ENCODE assay signal across 17 mouse cellular contexts in the genomic region with DNA sequence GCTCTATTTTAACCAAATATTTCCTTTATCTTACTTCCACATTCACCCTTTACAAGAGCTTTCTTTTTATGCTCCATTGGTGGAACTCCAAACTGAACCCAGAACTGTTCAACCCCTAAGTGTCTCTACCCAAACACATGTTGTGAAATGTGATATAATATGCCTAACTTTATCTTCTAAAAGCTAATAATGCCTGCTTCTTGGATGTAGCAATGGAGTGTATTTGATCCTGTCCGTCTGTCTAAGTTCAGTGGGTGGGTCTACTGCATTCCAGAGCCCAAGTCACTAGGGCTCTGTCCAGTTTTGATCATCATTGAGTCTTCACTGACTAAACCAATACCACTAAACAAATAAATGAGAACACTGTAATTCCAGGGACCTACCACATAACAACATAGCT.
"Had no signal": no experiment of that assay in that cellular context is flagged by ENCODE, and none has a peak within 500 bp of the region (broad histone marks: within the 10 kb centered on the region; RNA-seq: fewer than 3 reads in every experiment).

No protein-coding gene starts in this region.

- H3K4me1 ChIP-seq: liver, embryonic 13.5 days; liver, embryonic 15.5 days; megakaryocyte, embryonic 14.5 days; midbrain, embryonic 12.5 days; midbrain, embryonic 15.5 days; neural tube, embryonic 12.5 days; stomach, embryonic 15.5 days had no signal

- DNase-seq: liver; liver, embryonic 13.5 days; liver, postnatal 0 days; lung, postnatal 36 days; right cerebral cortex, postnatal 14 days; thymus, adult 2 months; thymus, postnatal 25 days; thymus, postnatal 4 days had no signal

- ATAC-seq: liver, postnatal 0 days; midbrain, embryonic 15.5 days had no signal

- H3K9me3 ChIP-seq: liver, embryonic 13.5 days; liver, embryonic 15.5 days; megakaryocyte, embryonic 14.5 days; midbrain, embryonic 12.5 days; midbrain, embryonic 15.5 days; neural tube, embryonic 12.5 days; stomach, embryonic 15.5 days had no signal

- H3K36me3 ChIP-seq: liver, embryonic 13.5 days; liver, embryonic 15.5 days; midbrain, embryonic 12.5 days; midbrain, embryonic 15.5 days; neural tube, embryonic 12.5 days; stomach, embryonic 15.5 days had no signal

- H3K27ac ChIP-seq: liver, embryonic 13.5 days; liver, embryonic 15.5 days; macrophage; midbrain, embryonic 12.5 days; midbrain, embryonic 15.5 days; neural tube, embryonic 12.5 days; stomach, embryonic 15.5 days; stomach, postnatal 0 days had no signal

- H3K4me3 ChIP-seq: liver, embryonic 13.5 days; liver, embryonic 15.5 days; megakaryocyte, embryonic 14.5 days; midbrain, embryonic 12.5 days; midbrain, embryonic 15.5 days; neural tube, embryonic 12.5 days; stomach, embryonic 15.5 days had no signal

- H3K4me2 ChIP-seq: liver, embryonic 11.5 days; liver, embryonic 13.5 days; liver, embryonic 15.5 days; midbrain, embryonic 12.5 days; midbrain, embryonic 15.5 days; neural tube, embryonic 12.5 days; stomach, embryonic 15.5 days had no signal

- H3K9ac ChIP-seq: liver, embryonic 13.5 days; liver, embryonic 15.5 days; liver, postnatal 0 days; midbrain, embryonic 12.5 days; midbrain, embryonic 15.5 days; neural tube, embryonic 12.5 days; stomach, embryonic 15.5 days had no signal

- H3K27me3 ChIP-seq: liver, embryonic 13.5 days; liver, embryonic 15.5 days; midbrain, embryonic 12.5 days; midbrain, embryonic 15.5 days; neural tube, embryonic 12.5 days; stomach, embryonic 15.5 days had no signal
